Mouse (Mus musculus) macrophage (primary cell): ENCODE data around the gene Ror2. TPM values are rescaled to one million over a fixed set of nuclear protein-coding genes. Genes with fewer than 3 reads are reported as not detected.

ENCODE experiments used
- H3K27ac ChIP-seq: fragments of 350-480 bp; formaldehyde crosslinking; 2 replicates; pipeline ENCODE4 v1.9.0; 2021
- H3K36me3 ChIP-seq: fragments of 350-480 bp; formaldehyde crosslinking; 2 replicates; pipeline ENCODE4 v1.9.0; 2021; ENCODE audit errors: inconsistent target
- H3K4me3 ChIP-seq: fragments of 350-480 bp; formaldehyde crosslinking; 2 replicates; pipeline ENCODE4 v1.9.0; 2021; ENCODE audit errors: inconsistent target
- H3K79me2 ChIP-seq: fragments of 350-480 bp; formaldehyde crosslinking; 2 replicates; pipeline ENCODE4 v1.9.0; 2021; ENCODE audit errors: inconsistent target
- WGBS: methylation state at CpG from one replicate; pipeline ENCODE4 v1.1.7; 2026; ENCODE audit warnings: inconsistent platforms; ENCODE audit not compliant: missing documents; 5-methylcytosine and 5-hydroxymethylcytosine counted together
- polyA plus RNA-seq: library from polyadenylated mRNA; stranded (reverse); fragments of 250-400 nt; gene quantifications from 3 replicates; pipeline ENCODE4 v1.2.4, GENCODE M21; 2018; ENCODE audit warnings: inconsistent platforms

Gene Ror2
- polyA plus RNA-seq, 1 experiment from 2014 or later = not detected

DNA sequence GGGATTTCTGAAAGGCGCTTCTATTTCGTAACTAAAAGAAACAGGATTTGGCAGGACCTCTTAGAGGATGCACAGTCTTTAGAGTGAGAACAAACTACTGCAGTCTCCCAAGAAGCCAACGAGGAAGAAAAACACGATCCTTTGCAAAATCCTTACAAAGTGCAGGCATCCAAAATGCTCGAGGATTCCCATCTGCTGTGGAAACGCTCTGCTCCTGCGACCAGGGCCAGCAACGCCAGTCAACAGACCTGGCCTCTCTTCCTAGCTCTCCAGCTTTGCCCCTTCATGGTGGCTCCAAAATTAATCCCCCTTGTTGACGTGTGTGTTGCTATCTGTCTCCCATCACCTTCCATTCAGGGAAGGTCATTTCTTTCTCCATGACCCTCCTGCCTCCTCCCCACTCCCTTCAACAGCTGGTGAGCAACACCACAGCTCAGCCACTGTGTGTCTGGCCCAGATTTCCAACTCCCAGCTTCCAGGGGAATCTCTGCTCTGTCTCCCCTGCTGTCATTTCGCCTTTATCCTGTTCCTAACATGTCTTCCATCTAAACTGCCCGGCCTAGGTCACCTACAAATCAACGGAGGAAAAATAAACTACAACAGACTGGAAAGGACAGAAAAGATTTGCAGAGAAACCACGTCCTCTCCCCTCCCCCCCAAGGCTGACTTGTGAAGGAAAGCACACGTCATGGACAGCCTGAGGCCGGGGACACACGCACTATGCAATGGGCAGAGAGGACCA, 23.2 kb downstream of the Ror2 start:
- H3K27ac ChIP-seq = no peak overlapping the region
- H3K36me3 ChIP-seq = no peaks in the 10 kb centered on the region

DNA sequence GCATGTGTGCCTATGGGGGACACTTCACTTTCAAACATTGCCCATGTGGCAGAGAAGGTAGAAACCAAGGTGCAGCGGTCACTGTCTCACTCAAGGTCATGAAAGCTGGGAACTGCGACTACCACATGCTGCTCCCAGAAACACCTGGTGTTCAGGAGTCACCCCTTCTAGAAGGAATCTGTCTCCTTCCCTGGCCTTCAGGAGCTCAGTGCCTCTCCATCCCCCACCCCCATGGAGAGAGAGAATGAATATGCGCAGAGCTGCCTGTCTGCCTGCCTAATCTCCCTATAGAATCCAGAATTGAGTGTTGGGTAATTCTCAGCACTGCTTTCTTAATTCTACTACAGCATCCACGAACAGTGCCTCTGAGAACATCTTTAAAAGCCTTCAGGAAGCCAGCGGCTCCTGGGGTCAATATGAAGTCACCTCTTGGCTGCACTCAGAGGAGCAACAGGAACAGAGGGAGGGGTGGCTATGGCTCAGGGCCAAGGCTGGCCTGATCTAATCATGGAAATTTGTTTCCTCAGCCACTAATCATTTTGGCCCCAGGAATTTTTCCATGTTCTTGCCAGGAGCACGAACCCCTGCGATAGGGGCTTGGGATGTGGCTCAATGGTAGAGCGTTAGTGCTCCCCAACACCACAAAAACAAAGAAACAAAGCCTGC, 24.7 kb downstream of the Ror2 start:
- 84% methylated on average over 8 of the region's 8 CpGs for WGBS
- H3K36me3 ChIP-seq = no peaks in the 10 kb centered on the region
- H3K4me3 ChIP-seq = no peak overlapping the region
- no peak overlapping the region for H3K27ac ChIP-seq
- no peaks in the 10 kb centered on the region for H3K79me2 ChIP-seq

More for the DNA sequence above, 23.2 kb downstream of the Ror2 start:
- Histone ChIP-seq H3K79me2 (no peaks in the 10 kb centered on the region), H3K4me3 (no peak overlapping the region)
- 82% methylated on average over 16 of the region's 16 CpGs for WGBS

DNA sequence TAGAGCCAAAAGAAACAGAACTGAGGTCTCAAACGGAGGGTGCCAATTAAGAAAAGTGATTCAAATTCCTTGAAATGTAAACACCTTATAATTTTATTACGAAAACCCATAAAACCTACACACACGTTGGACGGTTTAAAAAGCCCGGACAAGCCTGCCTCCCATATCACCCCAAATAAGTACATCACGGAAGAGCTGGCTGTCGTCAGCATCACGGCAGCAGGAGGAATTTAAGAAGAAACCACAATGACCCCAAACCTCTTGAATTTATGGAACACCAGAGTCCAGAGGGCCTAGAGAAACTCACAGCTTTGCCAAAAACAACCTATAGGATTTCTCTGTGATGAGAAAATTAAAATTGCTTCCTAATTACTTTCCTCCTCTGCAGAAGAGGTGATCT, 27.0 kb downstream of the Ror2 start:
- Histone ChIP-seq H3K4me3 (no peak overlapping the region), H3K79me2 (no peaks in the 10 kb centered on the region), H3K36me3 (no peaks in the 10 kb centered on the region), H3K27ac (no peak overlapping the region)
- 92% methylated on average over 8 of the region's 8 CpGs for WGBS

DNA sequence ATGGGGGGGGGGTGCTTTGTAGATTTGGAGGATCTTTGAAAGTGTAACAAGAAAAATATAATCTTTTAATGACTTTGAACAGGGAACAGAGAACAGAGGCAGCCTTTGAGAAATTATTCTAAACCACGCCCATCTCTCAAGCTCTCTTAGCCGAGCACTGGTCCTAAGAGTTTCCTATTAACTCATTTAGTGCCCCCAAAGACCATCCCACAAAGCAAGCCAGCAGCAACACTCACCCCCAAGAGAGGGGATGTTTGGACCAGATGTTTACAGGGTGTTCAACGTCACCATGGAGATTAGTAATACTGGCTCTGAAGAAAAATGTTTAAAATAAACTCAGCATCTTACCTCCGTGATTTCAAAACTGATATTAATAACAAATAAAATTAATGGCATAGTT, 27.4 kb downstream of the Ror2 start:
- WGBS = 90% methylated on average over 4 of the region's 4 CpGs
- Histone ChIP-seq H3K79me2 (no peaks in the 10 kb centered on the region), H3K36me3 (no peaks in the 10 kb centered on the region), H3K27ac (no peak overlapping the region), H3K4me3 (no peak overlapping the region)

DNA sequence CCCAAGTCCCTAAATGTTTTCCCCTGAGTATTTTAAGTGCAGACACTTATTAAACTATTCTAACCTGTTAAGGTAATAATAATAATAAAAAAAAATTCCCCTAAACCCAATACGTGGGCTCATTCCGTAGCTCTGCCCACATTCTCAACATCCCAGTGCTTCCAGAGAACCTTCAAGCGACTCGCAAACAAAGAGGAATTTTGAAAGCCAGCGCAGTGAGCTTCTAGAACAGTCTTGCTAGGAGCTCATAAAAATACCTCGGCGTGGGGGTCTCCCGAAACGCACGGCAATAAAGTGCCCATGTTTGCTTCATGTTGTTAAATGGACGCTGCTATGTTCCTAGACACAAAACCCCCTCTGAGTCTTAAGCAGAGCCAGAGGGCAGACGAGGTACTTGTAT, 32.7 kb downstream of the Ror2 start:
- Histone ChIP-seq H3K4me3 (no peak overlapping the region), H3K36me3 (no peaks in the 10 kb centered on the region), H3K27ac (no peak overlapping the region), H3K79me2 (no peaks in the 10 kb centered on the region)
- WGBS = 90% methylated on average over 12 of the region's 12 CpGs

DNA sequence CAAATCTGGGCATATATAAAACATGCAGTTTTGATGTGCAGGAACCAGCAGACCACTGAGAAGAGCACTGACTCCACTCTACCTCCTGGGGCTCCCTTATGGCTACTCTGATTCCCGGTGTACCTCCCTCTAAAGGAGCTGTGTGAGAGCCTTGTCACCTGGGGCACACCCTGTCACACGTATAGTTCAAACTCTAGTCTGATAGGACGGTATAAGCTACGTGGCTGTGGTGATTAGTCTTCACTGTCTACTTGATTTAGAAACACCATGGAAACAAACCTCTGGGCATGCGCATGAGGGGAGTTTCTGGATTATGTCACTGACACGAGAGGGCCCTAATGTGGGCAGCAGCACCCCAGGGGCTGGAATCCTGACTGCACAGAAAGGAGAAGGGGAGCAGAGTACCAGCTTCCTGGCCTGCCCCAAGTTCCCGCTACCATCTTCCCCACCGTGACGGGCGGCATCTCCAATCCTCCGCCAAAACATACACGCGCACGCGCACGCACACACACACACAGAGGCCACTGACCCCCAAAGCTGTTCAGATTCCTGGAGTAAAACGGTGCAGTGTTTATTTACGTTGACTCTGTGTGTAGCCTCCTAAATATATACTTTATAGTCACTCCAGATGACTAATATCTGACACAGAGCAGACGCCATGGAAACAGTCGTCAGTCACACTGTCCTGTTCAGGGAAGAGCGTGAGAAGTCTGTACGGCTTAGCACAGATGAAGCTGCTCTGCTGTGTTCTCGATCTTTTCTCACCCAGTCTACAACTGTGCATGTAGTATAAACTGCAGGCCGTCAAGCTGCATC, 37.1 kb downstream of the Ror2 start:
- no peaks in the 10 kb centered on the region for H3K36me3 ChIP-seq
- no peak overlapping the region for H3K4me3 ChIP-seq
- 89% methylated on average over 24 of the region's 24 CpGs for WGBS
- H3K27ac ChIP-seq = no peak overlapping the region
- no peaks in the 10 kb centered on the region for H3K79me2 ChIP-seq

DNA sequence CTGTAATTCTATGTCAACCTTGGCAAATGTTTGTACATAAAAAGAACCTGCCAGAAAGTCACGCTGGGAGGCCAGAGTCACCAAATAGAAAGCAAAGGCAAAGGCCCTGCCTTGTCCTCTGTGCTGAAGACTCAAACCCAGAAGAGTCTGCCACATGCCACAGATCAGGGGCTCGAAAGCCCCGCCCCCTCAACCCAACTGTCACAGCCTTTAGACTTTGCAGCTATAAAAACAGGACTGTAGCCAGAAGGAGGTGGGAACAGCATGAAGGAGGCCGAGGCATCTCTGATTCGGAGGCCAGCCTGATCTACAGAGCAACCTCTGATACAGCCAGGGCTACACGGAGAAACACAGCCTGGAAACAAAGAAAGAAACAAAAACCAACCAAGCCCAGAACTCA, 37.8 kb downstream of the Ror2 start:
- 78% methylated on average over 6 of the region's 6 CpGs for WGBS
- H3K36me3 ChIP-seq = no peaks in the 10 kb centered on the region
- H3K27ac ChIP-seq = no peak overlapping the region
- no peaks in the 10 kb centered on the region for H3K79me2 ChIP-seq
- H3K4me3 ChIP-seq = no peak overlapping the region

DNA sequence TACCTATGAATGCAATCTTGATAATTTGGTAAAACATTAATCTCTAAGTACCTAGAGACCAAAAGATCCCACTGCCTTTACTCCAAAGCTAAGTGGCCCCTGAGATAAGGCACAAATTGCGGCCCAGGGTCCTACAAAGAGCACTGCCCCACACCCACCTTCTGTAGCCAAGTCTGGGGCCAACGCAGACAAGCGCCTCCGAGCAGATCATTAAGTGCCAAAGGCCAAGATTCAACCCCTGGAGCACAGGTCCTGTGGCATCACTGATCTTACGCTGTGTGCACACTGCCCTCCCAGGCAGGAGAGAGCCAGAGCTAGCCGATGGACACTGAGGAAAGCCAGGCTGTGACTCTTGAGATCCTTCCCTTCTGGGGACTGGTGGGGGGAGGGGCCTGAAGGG, 38.7 kb downstream of the Ror2 start:
- 92% methylated on average over 6 of the region's 6 CpGs for WGBS
- Histone ChIP-seq H3K79me2 (no peaks in the 10 kb centered on the region), H3K4me3 (no peak overlapping the region), H3K27ac (no peak overlapping the region), H3K36me3 (no peaks in the 10 kb centered on the region)

DNA sequence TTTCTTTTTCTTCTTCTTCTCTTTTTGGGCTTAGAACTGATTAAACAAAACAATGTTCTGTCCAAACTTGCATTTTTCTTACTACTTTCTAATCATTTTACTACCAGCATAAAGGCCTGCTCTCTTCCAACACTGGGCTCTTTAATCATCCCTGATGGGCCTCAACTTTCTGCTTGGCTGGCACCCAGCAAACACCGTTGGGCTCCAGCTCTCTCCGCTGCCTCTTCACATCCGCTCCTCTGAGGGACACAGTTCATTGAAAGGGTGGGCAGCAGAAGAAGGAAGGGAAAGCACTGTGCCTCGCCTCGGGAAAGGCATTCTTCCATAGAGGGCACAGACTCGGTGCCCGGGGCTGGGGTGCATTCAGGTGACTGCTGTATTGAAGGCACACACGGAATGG, 41.8 kb downstream of the Ror2 start:
- no peaks in the 10 kb centered on the region for H3K36me3 ChIP-seq
- H3K79me2 ChIP-seq = no peaks in the 10 kb centered on the region
- WGBS = 85% methylated on average over 8 of the region's 8 CpGs

DNA sequence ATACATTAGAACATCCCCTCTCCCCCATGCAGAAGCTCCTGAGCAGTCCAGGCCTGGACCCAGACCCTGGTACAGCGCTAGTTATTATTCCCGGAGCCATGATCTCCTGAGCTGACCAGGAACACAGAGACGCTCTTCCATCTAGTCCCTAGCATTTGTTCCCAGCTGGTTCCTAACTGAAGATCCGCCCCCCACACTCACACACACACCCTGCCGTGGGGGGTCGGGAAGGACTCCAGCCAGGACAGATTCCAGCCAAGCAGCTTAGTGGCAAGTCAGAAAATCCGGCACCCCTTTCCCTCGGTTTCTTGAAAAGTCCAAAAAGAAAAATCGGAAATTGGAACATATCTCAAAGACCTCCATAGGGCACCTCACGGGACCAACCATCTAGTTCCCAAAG, 48.5 kb downstream of the Ror2 start:
- Histone ChIP-seq H3K36me3 (no peaks in the 10 kb centered on the region), H3K27ac (no peak overlapping the region), H3K4me3 (no peak overlapping the region), H3K79me2 (no peaks in the 10 kb centered on the region)
- 83% methylated on average over 10 of the region's 10 CpGs for WGBS

More for the DNA sequence above, 41.8 kb downstream of the Ror2 start:
- H3K4me3 ChIP-seq = no peak overlapping the region
- no peak overlapping the region for H3K27ac ChIP-seq

DNA sequence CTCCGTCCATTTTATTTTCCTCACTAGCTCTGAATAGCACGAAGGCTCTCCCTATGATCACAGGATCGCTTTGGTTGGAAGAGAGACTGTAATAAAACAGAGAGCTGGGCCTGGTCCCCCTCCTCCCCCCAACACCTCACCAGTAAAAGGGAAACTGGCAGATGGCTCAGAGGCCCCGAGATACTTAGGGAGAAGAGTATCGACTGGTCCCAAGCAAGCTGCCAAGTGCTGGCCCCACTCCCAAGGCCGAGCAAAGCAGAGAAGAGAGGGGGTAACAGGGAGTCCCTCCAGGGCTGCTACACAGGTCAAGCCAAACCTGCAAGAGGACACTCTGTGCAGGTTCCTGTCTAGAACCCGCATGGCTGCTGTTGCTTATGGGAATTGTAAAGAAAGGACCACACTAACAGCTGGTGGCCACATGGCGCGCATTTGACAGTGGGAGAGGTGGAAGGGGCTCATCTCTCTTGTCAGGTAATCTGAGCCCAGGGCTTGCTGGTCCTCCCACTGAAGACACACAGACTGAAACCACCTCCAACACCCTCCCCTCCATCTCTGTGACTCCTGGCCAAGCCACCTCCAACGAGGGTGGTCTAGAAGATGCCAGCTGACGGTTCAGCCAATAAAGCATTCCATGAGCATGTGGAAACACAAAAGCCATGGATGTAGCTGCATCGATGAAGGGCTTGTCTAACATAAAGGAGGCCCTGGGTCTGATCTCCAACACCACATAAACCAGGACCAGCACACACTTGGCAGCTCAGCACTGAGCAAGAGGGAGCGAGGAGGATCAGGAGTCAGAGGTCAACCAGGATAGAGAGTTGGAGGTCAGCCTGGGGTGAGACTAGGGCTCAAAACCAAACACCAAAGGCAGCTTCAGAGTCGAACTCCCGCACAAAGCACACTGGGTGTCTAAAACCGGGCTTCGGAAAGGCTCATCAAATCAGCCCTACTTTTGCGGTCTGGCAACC, 49.2 kb downstream of the Ror2 start:
- Histone ChIP-seq H3K4me3 (no peak overlapping the region), H3K27ac (no peak overlapping the region), H3K79me2 (no peaks in the 10 kb centered on the region), H3K36me3 (no peaks in the 10 kb centered on the region)
- WGBS = 72% methylated on average over 18 of the region's 18 CpGs

DNA sequence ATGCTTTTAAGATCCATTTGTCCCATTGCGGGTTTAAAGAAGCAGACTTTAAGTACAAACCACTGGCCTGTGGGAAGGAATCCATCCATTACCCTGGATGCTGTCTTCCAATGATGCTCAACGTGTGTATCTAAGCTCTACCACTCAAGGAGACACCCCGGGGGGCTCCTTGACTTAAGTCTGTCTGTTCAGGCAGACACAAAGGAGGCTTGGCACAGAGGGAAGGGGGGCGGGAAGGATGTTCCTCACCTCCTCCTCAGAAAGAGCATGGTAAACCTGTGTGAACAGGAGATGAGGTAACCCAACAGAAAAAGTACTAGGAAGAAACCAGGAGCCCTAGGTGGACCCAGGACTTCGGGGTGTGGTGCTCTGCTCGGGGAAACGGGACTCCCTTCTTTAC, 50.0 kb downstream of the Ror2 start:
- WGBS = 48% methylated on average over 7 of the region's 7 CpGs
- Histone ChIP-seq H3K27ac (no peak overlapping the region), H3K79me2 (no peaks in the 10 kb centered on the region), H3K4me3 (no peak overlapping the region), H3K36me3 (no peaks in the 10 kb centered on the region)

DNA sequence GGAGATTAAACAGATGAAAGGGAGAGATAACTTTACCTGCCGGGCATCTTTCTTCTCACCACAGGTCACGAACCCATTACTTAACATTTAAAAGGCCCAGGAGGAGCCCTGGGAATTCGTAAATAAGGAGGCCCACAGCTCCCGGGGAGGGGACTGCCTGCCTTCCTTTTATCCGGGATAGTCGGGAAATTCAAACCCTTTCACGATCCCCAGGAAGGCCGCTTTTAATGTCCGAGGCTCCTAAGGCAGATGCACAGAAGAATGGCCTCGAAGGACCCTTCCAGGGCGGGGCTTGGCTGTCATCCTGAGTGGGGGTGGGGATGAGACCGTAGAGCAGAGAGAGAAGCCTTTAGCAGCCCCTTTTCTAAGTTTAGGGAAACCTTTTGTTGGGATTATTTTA, 51.1 kb downstream of the Ror2 start:
- no peaks in the 10 kb centered on the region for H3K79me2 ChIP-seq
- H3K36me3 ChIP-seq = no peaks in the 10 kb centered on the region
- H3K27ac ChIP-seq = no peak overlapping the region
- H3K4me3 ChIP-seq = no peak overlapping the region
- 50% methylated on average over 12 of the region's 12 CpGs for WGBS
